Mouse (Mus musculus) hindbrain, embryonic 11.5 days (tissue): ENCODE results near the gene Smarca4. TPM values are rescaled to one million over a fixed set of nuclear protein-coding genes. Genes with fewer than 3 reads are reported as not detected.

Source experiments
- ATAC-seq: fragments of 200-750 bp; cut with Nextera tagmentation; 2 replicates; pipeline ENCODE4 v1.8.0; 2017; ENCODE audit warnings: mild to moderate bottlenecking, moderate TSS enrichment, moderate library complexity; ENCODE audit not compliant: low FRiP score
- DNase-seq: peaks from one replicate; pipeline ENCODE4 v3.0.0-alpha.2; 2015; ENCODE audit warnings: low spot score
- H3K27ac ChIP-seq: fragments of 300-500 bp; sonication (generic); 2 replicates; pipeline ENCODE4 v1.5.1; 2014; ENCODE audit warnings: mild to moderate bottlenecking, low read depth, low read length
- H3K27me3 ChIP-seq: fragments of 300-500 bp; sonication (generic); 2 replicates; pipeline ENCODE4 v1.6.1; 2014; ENCODE audit warnings: mild to moderate bottlenecking, low read length, moderate library complexity, mixed read lengths; ENCODE audit not compliant: control insufficient read depth, insufficient read depth
- H3K36me3 ChIP-seq: fragments of 300-500 bp; sonication (generic); 2 replicates; pipeline ENCODE4 v1.6.1; 2014; ENCODE audit warnings: mild to moderate bottlenecking, low read length, moderate library complexity, mixed read lengths; ENCODE audit not compliant: control insufficient read depth, insufficient read depth
- H3K4me1 ChIP-seq: fragments of 300-500 bp; sonication (generic); replicated peaks from 2 replicates; pipeline ENCODE4 v1.6.1; 2014; ENCODE audit warnings: low read length, mixed read lengths; ENCODE audit not compliant: control insufficient read depth, insufficient read depth
- H3K4me2 ChIP-seq: fragments of 300-500 bp; sonication (generic); replicated peaks from 2 replicates; pipeline ENCODE4 v1.6.1; 2014; ENCODE audit warnings: mild to moderate bottlenecking, low read depth, low read length
- H3K4me3 ChIP-seq: fragments of 300-500 bp; sonication (generic); 2 replicates; pipeline ENCODE4 v1.5.1; 2014; ENCODE audit warnings: low read depth, low read length
- H3K9ac ChIP-seq: fragments of 300-500 bp; sonication (generic); 2 replicates; pipeline ENCODE4 v1.6.1; 2014; ENCODE audit warnings: low read depth, low read length
- H3K9me3 ChIP-seq: fragments of 300-500 bp; sonication (generic); 2 replicates; pipeline ENCODE4 v1.6.1; 2016; ENCODE audit warnings: low read length; ENCODE audit not compliant: control insufficient read depth
- WGBS: fragments of 180-500 bp; shearing (Covaris S2); extraction: QIAGEN DNeasy Blood & Tissue Kit; methylation state at CpG from one replicate; pipeline ENCODE4 v1.1.7; 2014; 5-methylcytosine and 5-hydroxymethylcytosine counted together
- polyA plus RNA-seq: library from polyadenylated mRNA; unstranded; fragments of >200 nt; fragmentation: Nextera tagmentation; extraction: Ambion mirVana; gene quantifications from 2 replicates; pipeline ENCODE4 v1.2.1, GENCODE M21; 2014

Smarca4 gene
- polyA plus RNA-seq, 1 experiment from 2014 or later = 146 TPM

GRCm38 (mm10) chr9:21662034-21662433 is 46.1 kb downstream of the Smarca4 start:
- ATAC-seq = no peak
- no peaks in the 10 kb centered on the region for H3K27me3 ChIP-seq
- no peak for DNase-seq
- no peak overlapping the region for H3K4me2 ChIP-seq
- H3K9ac ChIP-seq = no peak overlapping the region
- no peak overlapping the region for H3K4me3 ChIP-seq
- peaks cover 31% of the 10 kb centered on the region for H3K36me3 ChIP-seq
- H3K27ac ChIP-seq = no peak overlapping the region
- H3K4me1 ChIP-seq = no peaks in the 10 kb centered on the region
- no peaks in the 10 kb centered on the region for H3K9me3 ChIP-seq
- 95% methylated on average over 5 of the region's 5 CpGs for whole genome bisulfite sequencing

GRCm38 (mm10) chr9:21668946-21669345 is 53.0 kb downstream of the Smarca4 start:
- no peak overlapping the region for H3K4me3 ChIP-seq
- 94% methylated on average over 7 of the region's 7 CpGs for WGBS
- H3K27me3 ChIP-seq = no peaks in the 10 kb centered on the region
- no peak for ATAC-seq
- H3K9me3 ChIP-seq = no peaks in the 10 kb centered on the region
- no peak for DNase-seq
- H3K9ac ChIP-seq = no peak overlapping the region
- H3K36me3 ChIP-seq = peaks cover 59% of the 10 kb centered on the region
- no peak overlapping the region for H3K27ac ChIP-seq
- H3K4me1 ChIP-seq = no peaks in the 10 kb centered on the region
- no peak overlapping the region for H3K4me2 ChIP-seq

GRCm38 (mm10) chr9:21670354-21670753 is 54.4 kb downstream of the Smarca4 start:
- ATAC-seq (no peak), DNase-seq (no peak)
- Histone ChIP-seq H3K4me3 (no peak overlapping the region), H3K27me3 (no peaks in the 10 kb centered on the region), H3K9me3 (no peaks in the 10 kb centered on the region), H3K9ac (no peak overlapping the region), H3K27ac (no peak overlapping the region), H3K4me2 (no peak overlapping the region), H3K36me3 (peaks cover 64% of the 10 kb centered on the region), H3K4me1 (no peaks in the 10 kb centered on the region)
- 91% methylated on average over 6 of the region's 6 CpGs for WGBS

- Histone ChIP-seq H3K9ac (no peak overlapping the region), H3K9me3 (no peaks in the 10 kb centered on the region), H3K4me3 (no peak overlapping the region), H3K4me1 (no peaks in the 10 kb centered on the region), H3K27ac (no peak overlapping the region), H3K36me3 (peaks cover 68% of the 10 kb centered on the region), H3K4me2 (no peak overlapping the region), H3K27me3 (no peaks in the 10 kb centered on the region)
- no peak for DNase-seq
- ATAC-seq = no peak
- WGBS = 98% methylated on average over 5 of the region's 5 CpGs
These were observed 55.8 kb downstream of the Smarca4 start for GRCm38 (mm10) chr9:21671753-21672152.

DNA sequence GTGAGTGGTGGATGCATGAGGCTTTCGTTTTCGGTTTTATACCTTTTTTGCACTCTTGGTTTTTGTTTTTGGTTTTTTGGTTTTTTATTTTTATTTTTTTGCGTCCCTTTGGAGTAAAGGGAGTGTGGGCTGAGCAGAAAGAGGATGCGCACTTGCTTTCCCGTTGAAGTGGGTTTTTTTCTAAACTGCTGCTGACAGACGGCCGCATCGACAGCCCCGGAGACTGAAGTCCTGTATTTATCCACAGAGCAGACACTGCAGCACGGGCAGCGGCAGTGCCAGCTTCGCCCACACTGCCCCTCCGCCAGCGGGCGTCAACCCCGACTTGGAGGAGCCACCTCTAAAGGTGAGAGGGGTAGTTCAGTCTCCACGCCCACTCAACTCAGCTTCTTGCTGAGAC is 61.7 kb downstream of the Smarca4 start:
- ATAC-seq (no peak), DNase-seq (no peak)
- Histone ChIP-seq H3K9ac (no peak overlapping the region), H3K27ac (no peak overlapping the region), H3K4me1 (no peaks in the 10 kb centered on the region), H3K27me3 (no peaks in the 10 kb centered on the region), H3K9me3 (no peaks in the 10 kb centered on the region), H3K4me2 (no peak overlapping the region), H3K4me3 (no peak overlapping the region), H3K36me3 (peaks cover 51% of the 10 kb centered on the region)
- WGBS = 96% methylated on average over 17 of the region's 17 CpGs

- no peaks in the 10 kb centered on the region for H3K9me3 ChIP-seq
- DNase-seq (no peak), ATAC-seq (no peak)
- 91% methylated on average over 4 of the region's 4 CpGs for WGBS
- no peaks in the 10 kb centered on the region for H3K27me3 ChIP-seq
- no peak overlapping the region for H3K27ac ChIP-seq
- no peak overlapping the region for H3K4me2 ChIP-seq
- H3K4me3 ChIP-seq = no peak overlapping the region
- H3K9ac ChIP-seq = no peak overlapping the region
- H3K36me3 ChIP-seq = peaks cover 40% of the 10 kb centered on the region
- no peaks in the 10 kb centered on the region for H3K4me1 ChIP-seq
These were observed 64.5 kb downstream of the Smarca4 start for GRCm38 (mm10) chr9:21680448-21680847.

GRCm38 (mm10) chr9:21682827-21683226 is 66.9 kb downstream of the Smarca4 start:
- Histone ChIP-seq H3K27me3 (no peaks in the 10 kb centered on the region), H3K4me3 (no peak overlapping the region), H3K4me1 (no peaks in the 10 kb centered on the region), H3K9ac (no peak overlapping the region), H3K4me2 (no peak overlapping the region), H3K36me3 (peaks cover 37% of the 10 kb centered on the region), H3K27ac (no peak overlapping the region), H3K9me3 (no peaks in the 10 kb centered on the region)
- no peak for ATAC-seq
- DNase-seq = no peak
- 86% methylated on average over 4 of the region's 4 CpGs for WGBS

GRCm38 (mm10) chr9:21683897-21684296 is 67.9 kb downstream of the Smarca4 start:
- DNase-seq (no peak), ATAC-seq (no peak)
- 87% methylated on average over 3 of the region's 3 CpGs for WGBS
- Histone ChIP-seq H3K9ac (no peak overlapping the region), H3K4me3 (no peak overlapping the region), H3K4me1 (no peaks in the 10 kb centered on the region), H3K4me2 (no peak overlapping the region), H3K27me3 (no peaks in the 10 kb centered on the region), H3K27ac (no peak overlapping the region), H3K36me3 (peaks cover 26% of the 10 kb centered on the region), H3K9me3 (no peaks in the 10 kb centered on the region)

GRCm38 (mm10) chr9:21688554-21688953 is 72.6 kb downstream of the Smarca4 start:
- no peak for DNase-seq
- 90% methylated on average over 7 of the region's 7 CpGs for WGBS
- H3K4me1 ChIP-seq = no peaks in the 10 kb centered on the region
- no peaks in the 10 kb centered on the region for H3K9me3 ChIP-seq
- H3K27me3 ChIP-seq = no peaks in the 10 kb centered on the region
- no peak for ATAC-seq
- peaks cover 28% of the 10 kb centered on the region for H3K36me3 ChIP-seq
- no peak overlapping the region for H3K27ac ChIP-seq
- H3K4me2 ChIP-seq = no peak overlapping the region
- no peak overlapping the region for H3K9ac ChIP-seq
- no peak overlapping the region for H3K4me3 ChIP-seq
